Mouse (Mus musculus) lung, embryonic 14.5 days (tissue): ENCODE results near the gene Hdac4. TPM values are rescaled to one million over a fixed set of nuclear protein-coding genes. Genes with fewer than 3 reads are reported as not detected.

Experiments
- ATAC-seq: fragments of 200-750 bp; cut with Nextera tagmentation; 2 replicates; pipeline ENCODE4 v1.8.0; 2017; ENCODE audit warnings: mild to moderate bottlenecking, moderate TSS enrichment, moderate library complexity; ENCODE audit not compliant: insufficient read depth
- DNase-seq: peaks from one replicate; pipeline ENCODE4 v3.0.0-alpha.2; 2015
- H3K27ac ChIP-seq: fragments of 300-500 bp; sonication (generic); 2 replicates; pipeline ENCODE4 v1.5.1; 2014; ENCODE audit warnings: low read depth, mild to moderate bottlenecking, moderate library complexity
- H3K27me3 ChIP-seq: fragments of 300-500 bp; sonication (generic); 2 replicates; pipeline ENCODE4 v1.6.1; 2014; ENCODE audit warnings: low read length, control low read depth; ENCODE audit not compliant: insufficient read depth
- H3K36me3 ChIP-seq: fragments of 300-500 bp; sonication (generic); 2 replicates; pipeline ENCODE4 v1.6.1; 2014; ENCODE audit warnings: control low read depth; ENCODE audit not compliant: insufficient read depth
- H3K4me1 ChIP-seq: fragments of 300-500 bp; sonication (generic); 2 replicates; pipeline ENCODE4 v1.6.1; 2014; ENCODE audit warnings: antibody characterized with exemption, control low read depth; ENCODE audit not compliant: insufficient read depth
- H3K4me2 ChIP-seq: fragments of 300-500 bp; sonication (generic); 2 replicates; pipeline ENCODE4 v1.6.1; 2014; ENCODE audit warnings: mild to moderate bottlenecking
- H3K4me3 ChIP-seq: fragments of 300-500 bp; sonication (generic); 2 replicates; pipeline ENCODE4 v1.5.1; 2014; ENCODE audit warnings: low read depth, low read length
- H3K9ac ChIP-seq: fragments of 300-500 bp; sonication (generic); 2 replicates; pipeline ENCODE4 v1.6.1; 2014
- H3K9me3 ChIP-seq: fragments of 300-500 bp; sonication (generic); 2 replicates; pipeline ENCODE4 v1.6.1; 2016; ENCODE audit warnings: low read depth, low read length, control low read depth
- CTCF ChIP-seq: IDR thresholded peaks from 2 replicates; pipeline ENCODE4 v1.5.1; 2016; ENCODE audit warnings: antibody characterized with exemption, low read depth
- WGBS: fragments of 180-500 bp; shearing (Covaris S2); extraction: QIAGEN DNeasy Blood & Tissue Kit; methylation state at CpG from one replicate; pipeline ENCODE4 v1.1.7; 2014; 5-methylcytosine and 5-hydroxymethylcytosine counted together
- polyA plus RNA-seq: library from polyadenylated mRNA; unstranded; fragments of >200 nt; fragmentation: Nextera tagmentation; extraction: Ambion mirVana; gene quantifications from 2 replicates; pipeline ENCODE4 v1.2.1, GENCODE M21; 2014

The Hdac4 gene
- polyA plus RNA-seq, 1 experiment from 2014 or later, result 20.2 TPM

GRCm38 (mm10) chr1:91922235-91923152 is 273.0 kb downstream of the Hdac4 start:
- DNase-seq, result no peak
- Histone ChIP-seq H3K4me2 (no peak overlapping the region), H3K4me1 (no peaks in the 10 kb centered on the region), H3K36me3 (no peaks in the 10 kb centered on the region), H3K4me3 (no peak overlapping the region), H3K27ac (no peak overlapping the region), H3K27me3 (no peaks in the 10 kb centered on the region), H3K9me3 (no peaks in the 10 kb centered on the region), H3K9ac (no peak overlapping the region)
- TF ChIP-seq CTCF, result no peak
- 70% methylated on average over 7 of the region's 7 CpGs for WGBS
- ATAC-seq, result no peak

- H3K4me3 ChIP-seq, result no peak overlapping the region
- H3K27me3 ChIP-seq, result no peaks in the 10 kb centered on the region
- no peak for TF ChIP-seq CTCF
- no peaks in the 10 kb centered on the region for H3K36me3 ChIP-seq
- no peak overlapping the region for H3K27ac ChIP-seq
- DNase-seq, result no peak
- WGBS, result 72% methylated on average over 4 of the region's 4 CpGs
- no peaks in the 10 kb centered on the region for H3K9me3 ChIP-seq
- ATAC-seq, result no peak
- H3K4me1 ChIP-seq, result no peaks in the 10 kb centered on the region
- no peak overlapping the region for H3K9ac ChIP-seq
- no peak overlapping the region for H3K4me2 ChIP-seq
Measured at GRCm38 (mm10) chr1:91921702-91922101, 273.8 kb downstream of the Hdac4 start.

- no peak for TF ChIP-seq CTCF
- Histone ChIP-seq H3K27ac (no peak overlapping the region), H3K4me2 (no peak overlapping the region), H3K4me1 (no peaks in the 10 kb centered on the region), H3K9ac (no peak overlapping the region), H3K36me3 (no peaks in the 10 kb centered on the region), H3K9me3 (no peaks in the 10 kb centered on the region), H3K27me3 (no peaks in the 10 kb centered on the region), H3K4me3 (no peak overlapping the region)
- DNase-seq, result no peak
- ATAC-seq, result no peak
- 64% methylated on average over 5 of the region's 5 CpGs for WGBS
Measured at GRCm38 (mm10) chr1:91921279-91921678, 274.2 kb downstream of the Hdac4 start.

- no peaks in the 10 kb centered on the region for H3K36me3 ChIP-seq
- no peak for TF ChIP-seq CTCF
- H3K9me3 ChIP-seq, result no peaks in the 10 kb centered on the region
- 38% methylated on average over 7 of the region's 7 CpGs for WGBS
- no peak for ATAC-seq
- no peak overlapping the region for H3K4me2 ChIP-seq
- no peak overlapping the region for H3K4me3 ChIP-seq
- no peaks in the 10 kb centered on the region for H3K27me3 ChIP-seq
- H3K4me1 ChIP-seq, result no peaks in the 10 kb centered on the region
- no peak overlapping the region for H3K9ac ChIP-seq
- H3K27ac ChIP-seq, result no peak overlapping the region; the same call in 1 of the 2 replicates
- no peak for DNase-seq
Measured at GRCm38 (mm10) chr1:91920038-91920589, 275.4 kb downstream of the Hdac4 start.

GRCm38 (mm10) chr1:91918257-91918800 is 277.2 kb downstream of the Hdac4 start:
- peaks cover 4% of the 10 kb centered on the region; the same call in 1 of the 2 replicates for H3K4me1 ChIP-seq
- H3K36me3 ChIP-seq, result no peaks in the 10 kb centered on the region
- no peak overlapping the region for H3K4me2 ChIP-seq
- H3K27me3 ChIP-seq, result no peaks in the 10 kb centered on the region
- H3K9ac ChIP-seq, result no peak overlapping the region
- DNase-seq, result no peak
- no peaks in the 10 kb centered on the region for H3K9me3 ChIP-seq
- no peak for ATAC-seq
- no peak for TF ChIP-seq CTCF
- no peak overlapping the region for H3K4me3 ChIP-seq
- 83% methylated on average over 10 of the region's 10 CpGs for WGBS
- no peak overlapping the region for H3K27ac ChIP-seq

GRCm38 (mm10) chr1:91917596-91917995 is 277.9 kb downstream of the Hdac4 start:
- H3K4me3 ChIP-seq, result no peak overlapping the region
- no peak overlapping the region for H3K27ac ChIP-seq
- ATAC-seq (no peak), DNase-seq (peak; percentile 80)
- peaks cover 9% of the 10 kb centered on the region for H3K4me1 ChIP-seq
- H3K9me3 ChIP-seq, result no peaks in the 10 kb centered on the region
- TF ChIP-seq CTCF, result no peak
- H3K36me3 ChIP-seq, result no peaks in the 10 kb centered on the region
- H3K4me2 ChIP-seq, result no peak overlapping the region
- H3K27me3 ChIP-seq, result no peaks in the 10 kb centered on the region
- H3K9ac ChIP-seq, result no peak overlapping the region
- WGBS, result 41% methylated on average over 2 of the region's 2 CpGs

- Histone ChIP-seq H3K4me2 (no peak overlapping the region), H3K9me3 (no peaks in the 10 kb centered on the region), H3K9ac (no peak overlapping the region), H3K4me3 (no peak overlapping the region), H3K27me3 (no peaks in the 10 kb centered on the region), H3K36me3 (no peaks in the 10 kb centered on the region), H3K27ac (no peak overlapping the region), H3K4me1 (peaks cover 15% of the 10 kb centered on the region)
- TF ChIP-seq CTCF, result no peak
- WGBS, result 76% methylated on average over 5 of the region's 5 CpGs
- DNase-seq, result no peak
- no peak for ATAC-seq
Measured at GRCm38 (mm10) chr1:91915961-91916360, 279.5 kb downstream of the Hdac4 start.
